Mouse (Mus musculus) megakaryocyte-erythroid progenitor cell, adult 5 weeks (primary cell): Measurements from ENCODE around the gene Sh3bp5l. TPM values are rescaled to one million over a fixed set of nuclear protein-coding genes. Genes with fewer than 3 reads are reported as not detected.

Experiments
- polyA plus RNA-seq: library from polyadenylated mRNA; stranded (reverse); fragments of >175 nt; gene quantifications from 2 replicates; pipeline ENCODE4 v1.2.3, GENCODE M21; 2012

Gene Sh3bp5l
- polyA plus RNA-seq, result 18.6 and 19.5 TPM in 2 replicates

GRCm38 (mm10) chr11:58330276-58331148 is at the start of gene Sh3bp5l, which contains the start of gene Zfp672:
Sh3bp5l (plus strand) TSS chr11:58330724.
Zfp672 (minus strand) TSS chr11:58330339.

GRCm38 (mm10) chr11:58306860-58307308 is 23.6 kb upstream of the Sh3bp5l start, which contains the start of gene Zfp692:
Zfp692 (plus strand) TSS chr11:58307069.

GRCm38 (mm10) chr11:58378763-58379278 is 48.3 kb downstream of the Sh3bp5l start, which contains the start of gene Lypd8:
Lypd8 (plus strand) TSS chr11:58379043.

Other genes with a start within 250 kb of the Sh3bp5l start
- not detected in 2 replicates for gene Gm12248, start 237.6 kb upstream of the Sh3bp5l start, polyA plus RNA-seq
- gene Cnot8, start 226.6 kb upstream of the Sh3bp5l start, polyA plus RNA-seq, result 5.4 and 6.3 TPM in 2 replicates
- gene Gemin5, start 162.2 kb upstream of the Sh3bp5l start, polyA plus RNA-seq, result 9.0 and 9.5 TPM in 2 replicates
- gene Mrpl22, start 159.1 kb upstream of the Sh3bp5l start, polyA plus RNA-seq, result 16.1 and 17.4 TPM in 2 replicates
- gene Igtp, start 131.2 kb upstream of the Sh3bp5l start, polyA plus RNA-seq, result 1.1 and 2.1 TPM in 2 replicates
- gene Irgm2, start 131.1 kb upstream of the Sh3bp5l start, polyA plus RNA-seq, result 0.13 and 0.37 TPM in 2 replicates
- gene 4930438A08Rik, start 55.9 kb upstream of the Sh3bp5l start, polyA plus RNA-seq, result 1.3 and 1.8 TPM in 2 replicates
- 21.9 and 27.0 TPM in 2 replicates for gene Zfp692, start 23.7 kb upstream of the Sh3bp5l start, polyA plus RNA-seq
- gene Zfp672, start 385 bp upstream of the Sh3bp5l start, polyA plus RNA-seq, result 7.8 and 11.3 TPM in 2 replicates
- not detected in 2 replicates for gene Lypd8, start 48.3 kb downstream of the Sh3bp5l start, polyA plus RNA-seq
- gene 1810065E05Rik, start 90.4 kb downstream of the Sh3bp5l start, polyA plus RNA-seq, result not detected in 2 replicates
- not detected in 2 replicates for gene Gm12253, start 101.8 kb downstream of the Sh3bp5l start, polyA plus RNA-seq
- gene Lypd9, start 122.2 kb downstream of the Sh3bp5l start, polyA plus RNA-seq, result not detected in 2 replicates
- not detected in 2 replicates for gene Olfr30, start 131.5 kb downstream of the Sh3bp5l start, polyA plus RNA-seq
- not detected in 2 replicates for gene Olfr332, start 161.8 kb downstream of the Sh3bp5l start, polyA plus RNA-seq
- gene Olfr331, start 171.8 kb downstream of the Sh3bp5l start, polyA plus RNA-seq, result not detected in 2 replicates
- not detected in 2 replicates for gene Olfr330, start 204.1 kb downstream of the Sh3bp5l start, polyA plus RNA-seq
- not detected in 2 replicates for gene Olfr329-ps, start 215.7 kb downstream of the Sh3bp5l start, polyA plus RNA-seq
- gene Olfr328, start 224.9 kb downstream of the Sh3bp5l start, polyA plus RNA-seq, result not detected in 2 replicates
- gene Olfr224, start 239.8 kb downstream of the Sh3bp5l start, polyA plus RNA-seq, result not detected in 2 replicates
- not detected in 2 replicates for gene Olfr325, start 247.0 kb downstream of the Sh3bp5l start, polyA plus RNA-seq